Mouse (Mus musculus) thymus, adult 18-20 months (tissue): ENCODE measurements around the gene Myl3.

Source experiments
- DNase-seq, 2 experiments: peaks; one replicate each; pipeline ENCODE4 v3.0.0; 2022; ENCODE audit warnings: mixed read lengths in 2 of 2

Myl3 gene

GRCm38 (mm10) chr9:110741711-110742294 is at the start of gene Myl3:
Myl3 (plus strand) TSS chr9:110741861.
- DNase-seq: no peak

- DNase-seq: no peak
Measured at GRCm38 (mm10) chr9:110695165-110695755, 46.4 kb upstream of the Myl3 start.

- DNase-seq: no peak
Measured at GRCm38 (mm10) chr9:110696427-110696826, 45.2 kb upstream of the Myl3 start.

DNA sequence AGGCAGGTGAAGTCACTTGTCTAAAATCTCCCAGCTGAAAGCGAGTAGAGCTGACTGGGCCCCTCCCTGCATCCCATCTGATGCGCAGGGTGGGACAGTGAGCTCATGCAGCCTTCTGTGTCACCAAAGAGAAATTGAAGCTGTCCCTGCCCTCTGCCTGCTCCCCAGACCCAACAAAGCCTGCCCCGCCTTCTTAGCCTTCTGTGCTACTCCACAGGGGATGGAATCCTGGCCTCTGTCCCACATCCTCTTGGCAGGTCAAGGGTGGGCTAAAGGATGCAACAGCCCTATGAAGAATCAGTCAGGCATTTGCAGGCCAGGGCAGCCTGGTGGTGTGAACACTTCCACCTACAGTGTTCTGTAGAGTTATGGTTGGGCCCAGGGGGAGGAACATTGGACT is 44.2 kb upstream of the Myl3 start:
- DNase-seq: no peak

DNA sequence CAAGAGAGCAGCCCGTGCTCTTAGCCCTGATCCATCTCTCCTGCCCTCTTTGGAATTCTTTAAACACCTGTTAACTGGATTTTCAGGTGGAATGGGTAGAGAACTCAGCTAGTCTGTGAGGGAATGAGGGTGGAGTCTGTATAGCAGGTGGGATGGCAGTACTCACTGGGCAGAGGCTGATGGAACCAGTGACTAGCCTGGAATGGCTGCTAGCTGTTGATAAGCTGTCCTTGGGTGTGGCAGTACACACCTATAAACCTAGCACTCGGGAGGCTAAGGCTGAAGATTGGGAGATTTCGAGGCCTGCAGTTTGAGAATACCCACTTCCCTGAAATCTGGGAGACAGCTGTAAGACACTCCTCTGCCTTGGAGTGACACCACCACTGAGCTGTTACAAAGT is 42.1 kb upstream of the Myl3 start:
- DNase-seq: no peak

GRCm38 (mm10) chr9:110701114-110702032 is 40.3 kb upstream of the Myl3 start:
- no peak for DNase-seq

DNA sequence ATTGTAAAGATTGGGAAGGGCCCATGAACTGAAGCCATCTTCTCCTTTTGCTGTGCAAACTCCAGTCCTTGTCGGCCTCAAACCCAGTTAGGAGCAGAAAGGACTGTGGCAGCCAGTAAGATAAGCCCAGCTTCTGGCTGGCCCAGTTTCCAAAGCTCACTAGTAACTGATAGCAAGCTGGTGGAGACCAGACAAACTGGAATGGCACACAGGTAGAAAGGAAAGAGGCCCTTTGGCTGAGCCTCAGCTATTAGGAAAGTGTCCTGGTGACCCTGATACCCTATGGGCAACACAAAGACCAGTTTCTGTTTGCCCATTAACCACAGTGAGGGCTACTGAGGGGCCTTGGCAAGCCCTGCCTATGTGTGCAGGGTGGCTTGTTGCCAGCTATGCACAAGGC is 38.8 kb upstream of the Myl3 start:
- DNase-seq: no peak

GRCm38 (mm10) chr9:110703951-110704350 is 37.7 kb upstream of the Myl3 start:
- no peak for DNase-seq

- DNase-seq: no peak
Measured at GRCm38 (mm10) chr9:110706784-110707183, 34.9 kb upstream of the Myl3 start.

- peak; percentile 78 to 86 for DNase-seq
Measured at GRCm38 (mm10) chr9:110709640-110710258, 31.9 kb upstream of the Myl3 start.

DNA sequence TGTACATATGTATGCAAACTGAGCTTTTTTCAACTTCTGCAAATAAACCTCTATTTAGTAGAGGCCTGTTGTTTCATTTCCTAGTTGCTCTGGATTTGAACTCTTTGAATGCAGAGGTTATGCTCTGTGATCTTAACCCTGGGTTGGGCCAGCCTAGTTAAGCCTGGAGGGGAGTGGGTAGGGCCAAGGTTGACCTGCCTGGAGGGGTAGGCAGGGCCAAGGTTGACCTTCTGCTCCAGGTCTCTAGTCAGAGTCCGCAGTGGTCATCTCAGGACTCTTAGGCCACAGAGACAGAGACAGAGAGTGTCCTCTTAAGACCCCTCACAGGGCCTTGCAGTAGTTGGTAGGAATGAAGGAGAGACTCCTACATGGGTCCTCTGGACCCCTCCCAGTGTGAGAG is 30.1 kb upstream of the Myl3 start:
- no peak for DNase-seq

GRCm38 (mm10) chr9:110711996-110712395 is 29.7 kb upstream of the Myl3 start:
- no peak for DNase-seq

DNA sequence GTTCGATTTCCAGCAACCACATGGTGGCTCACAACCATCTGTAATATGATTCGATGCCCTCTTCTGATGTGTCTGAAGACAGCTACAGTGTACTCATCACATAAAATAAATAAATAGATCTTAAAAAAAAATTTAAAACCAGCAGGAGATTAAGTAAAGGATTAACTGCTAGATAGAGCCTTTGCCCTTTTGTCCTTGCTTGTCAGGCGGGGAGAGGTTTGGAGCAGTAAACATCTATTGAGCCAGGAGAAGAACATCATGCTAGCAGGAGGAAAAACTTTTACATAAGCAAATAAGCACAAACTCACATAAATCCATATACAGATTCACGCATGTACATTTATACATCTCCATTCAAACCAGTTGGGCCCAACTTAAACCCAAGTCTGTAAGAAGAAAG is 29.1 kb upstream of the Myl3 start:
- DNase-seq: no peak

DNA sequence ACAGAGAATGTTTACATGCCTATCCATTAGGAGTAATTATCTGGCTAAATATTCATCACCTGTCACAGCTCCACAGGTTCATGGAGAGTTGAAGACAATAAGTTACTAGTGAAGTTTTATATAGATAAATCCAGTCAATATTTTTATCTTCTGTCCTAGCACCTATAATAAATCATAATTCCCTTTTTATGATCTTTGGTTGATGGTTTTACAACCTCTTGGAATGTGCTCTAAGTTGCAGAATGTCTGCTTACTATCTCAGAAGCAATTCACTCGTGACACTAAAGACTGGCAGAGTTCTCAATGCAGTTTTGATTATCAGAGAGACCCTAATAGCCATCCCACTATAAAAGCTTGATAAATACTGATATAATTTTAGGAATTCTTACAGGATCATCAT is 28.3 kb upstream of the Myl3 start:
- no peak for DNase-seq

DNA sequence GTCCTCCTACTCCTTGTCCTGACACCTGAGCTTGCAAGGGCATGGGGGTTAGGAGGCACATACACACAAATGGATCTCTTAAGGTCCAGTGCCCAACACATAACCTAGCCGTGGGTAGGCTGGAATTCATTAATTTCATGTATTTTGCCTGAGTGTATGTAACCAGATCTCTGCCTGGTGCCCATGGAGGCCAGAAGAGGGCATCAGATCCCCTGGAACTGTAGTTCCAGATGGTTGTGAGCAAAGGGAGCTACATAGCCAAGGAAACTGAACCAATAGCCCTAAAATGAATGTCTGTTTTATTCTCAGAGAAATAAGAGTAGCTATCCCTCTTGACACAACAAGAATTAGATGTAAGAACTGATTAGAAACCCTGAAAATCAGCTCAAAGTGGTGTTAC is 26.2 kb upstream of the Myl3 start:
- DNase-seq: no peak

DNA sequence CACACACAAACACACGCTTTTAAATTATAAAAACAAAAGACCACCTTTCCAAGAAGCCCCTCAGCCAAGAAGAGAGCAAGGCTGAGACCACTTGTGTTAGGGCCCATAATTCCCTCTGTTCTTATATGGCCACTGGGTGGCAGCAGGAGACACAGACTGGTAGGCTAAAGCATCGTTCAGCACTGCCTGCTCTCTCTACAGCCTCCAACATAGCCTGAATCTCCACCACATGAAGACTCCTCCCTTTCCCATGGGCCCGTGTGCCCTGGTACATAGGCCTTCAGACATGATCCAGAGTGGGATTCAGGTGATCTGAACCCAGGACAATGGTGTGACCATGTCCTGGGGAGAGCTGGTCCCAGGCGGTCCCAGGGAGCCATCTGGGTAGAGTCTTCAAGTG is 24.9 kb upstream of the Myl3 start:
- DNase-seq: no peak

- no peak for DNase-seq
Measured at GRCm38 (mm10) chr9:110718071-110718470, 23.6 kb upstream of the Myl3 start.

DNA sequence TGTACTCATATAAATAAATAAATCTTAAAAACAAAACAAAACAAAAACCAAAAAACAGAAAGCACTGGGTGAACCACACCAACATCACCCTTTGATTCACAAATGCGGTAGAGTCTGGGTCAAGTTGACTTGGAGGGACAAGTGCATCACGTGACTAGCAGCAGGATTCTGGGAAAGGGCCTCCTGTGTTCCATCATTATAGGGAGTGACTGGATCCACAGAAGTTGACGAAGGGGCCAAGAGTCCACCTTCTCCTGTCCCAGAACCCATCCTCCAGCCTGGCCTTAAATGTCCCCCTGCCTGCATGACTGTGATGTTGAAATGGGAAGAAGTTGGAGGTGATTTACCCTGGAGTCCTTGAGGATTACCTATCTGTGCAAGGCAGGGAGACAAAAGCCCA is 22.9 kb upstream of the Myl3 start:
- DNase-seq: no peak

- DNase-seq: no peak
Measured at GRCm38 (mm10) chr9:110719977-110720376, 21.7 kb upstream of the Myl3 start.

DNA sequence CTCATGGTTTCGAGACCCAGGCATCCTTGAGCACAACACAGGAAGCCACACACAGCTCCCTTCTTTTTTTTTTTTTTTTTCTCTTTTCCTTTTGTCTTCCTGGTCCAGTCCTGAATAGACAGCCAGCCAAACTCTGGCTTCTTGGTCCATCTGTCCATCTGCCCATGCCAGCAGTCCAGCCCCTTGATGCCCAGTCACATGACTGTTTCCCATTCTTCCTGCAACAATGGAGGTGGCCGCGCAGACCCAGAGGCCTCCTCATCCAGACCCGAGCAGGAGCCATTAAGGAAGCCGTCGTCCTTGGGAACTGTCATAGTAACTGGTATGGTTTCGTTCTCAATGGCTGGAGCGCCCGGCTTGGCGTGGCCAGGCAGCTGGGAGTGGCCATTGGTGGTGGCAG is 19.6 kb upstream of the Myl3 start:
- no peak for DNase-seq

DNA sequence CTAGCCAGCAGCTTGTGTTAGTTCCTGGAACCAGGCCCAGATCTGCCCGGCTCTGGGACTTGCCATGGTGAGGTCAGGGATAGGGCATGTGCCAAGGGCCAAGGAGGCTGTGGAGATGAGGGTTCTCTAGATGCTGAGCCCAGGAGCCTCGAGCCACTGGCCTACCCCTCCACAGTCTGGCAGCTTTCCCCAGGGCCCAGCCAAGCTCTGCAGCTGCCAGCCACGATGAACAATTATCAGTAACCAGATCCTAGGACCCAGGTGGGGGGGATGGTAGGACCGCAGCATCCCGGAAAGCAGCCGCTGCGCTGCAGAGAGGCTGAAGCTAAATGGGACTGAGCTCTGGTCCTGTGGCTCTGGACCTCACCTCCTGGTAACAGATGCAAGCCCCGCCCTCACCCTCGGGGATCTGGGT is 15.9 kb upstream of the Myl3 start:
- no peak for DNase-seq

- no peak for DNase-seq
Measured at GRCm38 (mm10) chr9:110726867-110727266, 14.8 kb upstream of the Myl3 start.

- DNase-seq: peak; percentile 35 to 40
Measured at GRCm38 (mm10) chr9:110729841-110730240, 11.8 kb upstream of the Myl3 start.

- DNase-seq: no peak
Measured at GRCm38 (mm10) chr9:110731859-110732258, 9.8 kb upstream of the Myl3 start.
